Comparison of ENCODE assay signal across 26 mouse cellular contexts in genomic region chr5:4534512-4534911, GRCm38 (mm10).
"Had no signal": no experiment of that assay in that cellular context is flagged by ENCODE, and none has a peak within 500 bp of the region (broad histone marks: within the 10 kb centered on the region; RNA-seq: fewer than 3 reads in every experiment).

No protein-coding gene starts in this region.

- H3K4me3 ChIP-seq: kidney, embryonic 15.5 days; left cerebral cortex, adult 2 months; limb, embryonic 13.5 days; liver, embryonic 12.5 days; liver, embryonic 15.5 days; lung, embryonic 15.5 days; megakaryocyte, embryonic 14.5 days; neural tube, embryonic 12.5 days; neural tube, embryonic 15.5 days had no signal

- H3K9ac ChIP-seq: kidney, embryonic 15.5 days; limb, embryonic 13.5 days; liver, embryonic 12.5 days; liver, embryonic 15.5 days; lung, embryonic 15.5 days; neural tube, embryonic 12.5 days; neural tube, embryonic 15.5 days had no signal

- H3K4me1 ChIP-seq: liver, embryonic 12.5 days; liver, embryonic 15.5 days; megakaryocyte, embryonic 14.5 days; neural tube, embryonic 15.5 days had no signal

- H3K36me3 ChIP-seq: kidney, embryonic 15.5 days; limb, embryonic 13.5 days; liver, embryonic 12.5 days; liver, embryonic 15.5 days; lung, embryonic 15.5 days; neural tube, embryonic 12.5 days; neural tube, embryonic 15.5 days had no signal

- ATAC-seq: liver, embryonic 12.5 days had no signal

- DNase-seq: kidney, adult 11 months; kidney, adult 8-10 months; kidney, postnatal 10 days; kidney, postnatal 36 days; layer of hippocampus, postnatal 36 days; liver; lung, adult 18-20 months; lung, postnatal 14 days; midbrain, embryonic 14.5 days; retina, postnatal 1 day; right cerebral cortex, postnatal 25 days; spleen, adult 18-20 months; thymus, adult 2 months; thymus, postnatal 14 days; thymus, postnatal 4 days had no signal

- H3K9me3 ChIP-seq: kidney, embryonic 15.5 days; limb, embryonic 13.5 days; liver, embryonic 12.5 days; liver, embryonic 15.5 days; lung, embryonic 15.5 days; neural tube, embryonic 12.5 days; neural tube, embryonic 15.5 days had no signal

- H3K27ac ChIP-seq: kidney, embryonic 15.5 days; left cerebral cortex, adult 2 months; limb, embryonic 13.5 days; liver, embryonic 12.5 days; liver, embryonic 15.5 days; lung, embryonic 15.5 days; macrophage; neural tube, embryonic 12.5 days; neural tube, embryonic 15.5 days had no signal

- H3K27me3 ChIP-seq: kidney, embryonic 15.5 days; limb, embryonic 13.5 days; liver, embryonic 12.5 days; liver, embryonic 15.5 days; lung, embryonic 15.5 days; megakaryocyte, embryonic 14.5 days; neural tube, embryonic 12.5 days; neural tube, embryonic 15.5 days had no signal

- H3K4me2 ChIP-seq: kidney, embryonic 15.5 days; limb, embryonic 13.5 days; liver, embryonic 12.5 days; liver, embryonic 15.5 days; lung, embryonic 15.5 days; midbrain, embryonic 11.5 days; neural tube, embryonic 12.5 days; neural tube, embryonic 15.5 days had no signal
